Mouse (Mus musculus) olfactory bulb, adult 2 months (tissue): ENCODE measurements around the gene Crim1.

Source experiments
- CTCF ChIP-seq: fragments of 200-500 bp; IDR thresholded peaks from 2 replicates; pipeline ENCODE4 v1.5.1; 2012; ENCODE audit warnings: low read depth, mild to moderate bottlenecking, low read length, moderate library complexity; ENCODE audit not compliant: insufficient read depth
- POLR2A ChIP-seq: fragments of 200-500 bp; IDR thresholded peaks from 2 replicates; pipeline ENCODE4 v1.6.1; 2012; ENCODE audit warnings: mild to moderate bottlenecking, low read depth, low read length, moderate library complexity; ENCODE audit not compliant: insufficient read depth

GRCm38 (mm10) chr17:78366070-78366469, 166.0 kb downstream of the Crim1 start:
- TF ChIP-seq CTCF (no peak), POLR2A (no peak)
